Mouse (Mus musculus) adipose tissue, adult 10 weeks (tissue): ENCODE results near the gene Gm8297. TPM values are rescaled to one million over a fixed set of nuclear protein-coding genes. Genes with fewer than 3 reads are reported as not detected.

Experiments
- polyA plus RNA-seq: library from polyadenylated mRNA; stranded (reverse); fragments of 350-450 nt; fragmentation: Illumina TruSeq; extraction: RNeasy Lipid Tissue Mini Kit (QIAGEN cat#74804); gene quantifications from one replicate; pipeline ENCODE4 v1.2.3, GENCODE M21; 2014; ENCODE audit warnings: low read depth, low replicate concordance

Gene Gm8297
- not detected for polyA plus RNA-seq

DNA sequence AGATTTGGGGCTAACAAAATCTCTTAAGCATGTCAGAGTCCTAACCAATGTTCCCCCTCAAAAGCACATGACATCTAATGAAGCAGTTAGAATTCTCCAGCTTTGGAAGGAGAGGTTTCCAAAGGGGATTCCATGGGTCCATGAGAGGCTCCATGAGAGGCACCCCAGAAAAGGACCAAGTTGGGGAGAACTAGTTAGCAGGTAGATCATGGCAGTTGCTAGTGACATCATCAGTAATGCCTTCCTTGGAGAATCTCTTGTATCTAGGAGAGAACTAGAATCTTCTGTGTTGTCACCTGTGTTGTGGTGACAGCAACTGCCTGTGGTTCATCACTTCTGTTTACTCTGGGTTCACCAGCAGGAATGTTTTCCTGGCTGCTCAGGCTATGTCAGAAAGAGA is at the start of gene Gm8297:
Gm8297 (plus strand) TSS at position 301 of the 400 bp plus-strand sequence.

DNA sequence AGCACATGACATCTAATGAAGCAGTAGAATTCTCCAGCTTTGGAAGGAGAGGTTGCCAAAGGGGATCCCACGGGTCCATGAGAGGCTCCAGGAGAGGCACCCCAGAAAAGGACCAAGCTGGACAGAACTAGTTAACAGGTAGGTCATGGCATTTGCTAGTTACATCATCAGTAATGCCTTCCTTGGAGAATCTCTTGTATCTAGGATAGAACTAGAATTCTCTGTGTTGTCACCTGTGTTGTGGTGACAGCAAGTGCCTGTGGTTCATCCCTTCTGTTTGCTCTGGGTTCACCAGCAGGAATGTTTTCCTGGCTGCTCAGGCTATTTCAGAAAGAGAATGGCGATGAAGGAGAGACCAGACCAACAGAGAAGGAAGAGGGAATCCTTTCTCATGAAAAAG is 31.9 kb downstream of the Gm8297 start, which contains the start of gene Gm3298:
Gm3298 (plus strand) TSS at position 301 of the 400 bp plus-strand sequence.

Other genes with a start within 250 kb of the Gm8297 start
- gene Gm9602, start 207.6 kb upstream of the Gm8297 start, polyA plus RNA-seq = 0.22 TPM
- not detected for gene Gm3269, start 145.8 kb upstream of the Gm8297 start, polyA plus RNA-seq
- gene Gm3264, start 128.4 kb upstream of the Gm8297 start, polyA plus RNA-seq = not detected
- not detected for gene Gm3278, start 91.5 kb upstream of the Gm8297 start, polyA plus RNA-seq
- not detected for gene Gm3298, start 32.0 kb downstream of the Gm8297 start, polyA plus RNA-seq
- gene 4930555G01Rik, start 66.7 kb downstream of the Gm8297 start, polyA plus RNA-seq = not detected
- 0.53 TPM for gene Gm8281, start 87.1 kb downstream of the Gm8297 start, polyA plus RNA-seq
- gene Gm8279, start 147.6 kb downstream of the Gm8297 start, polyA plus RNA-seq = not detected
- gene Gm3317, start 180.6 kb downstream of the Gm8297 start, polyA plus RNA-seq = not detected
- not detected for gene Gm8271, start 201.9 kb downstream of the Gm8297 start, polyA plus RNA-seq